Mouse (Mus musculus): ENCODE measurements around the gene Dcp1a. TPM values are rescaled to one million over a fixed set of nuclear protein-coding genes. Genes with fewer than 3 reads are reported as not detected.
A peak's percentile ranks its signal among the peaks of the same experiment; 100 is the strongest.

Dcp1a gene
- polyA plus RNA-seq, 1 experiment from 2014 or later: 5.2 TPM

- H3K4me1 ChIP-seq (replicated peaks; ENCODE audit: control insufficient read depth, insufficient read depth): no peaks in the 10 kb centered on the region
- no peaks in the 10 kb centered on the region for H3K27me3 ChIP-seq (ENCODE audit: control insufficient read depth, insufficient read depth, low read length)
- H3K9ac ChIP-seq (ENCODE audit: low read length): no peak overlapping the region
- no peak overlapping the region for H3K4me3 ChIP-seq (ENCODE audit: low read depth, low read length)
- H3K9me3 ChIP-seq (ENCODE audit: control insufficient read depth, low read length): no peaks in the 10 kb centered on the region
- TF ChIP-seq CTCF (IDR thresholded peaks at IDR 0.05; ENCODE audit: low read depth) (no peak), EP300 (optimal IDR thresholded peaks at IDR 0.05) (no peak)
- 93% methylated on average over 5 of the region's 5 CpGs for WGBS
- H3K36me3 ChIP-seq (ENCODE audit: control insufficient read depth, insufficient read depth, low read length): peaks cover 16% of the 10 kb centered on the region
- no peak overlapping the region for H3K4me2 ChIP-seq (replicated peaks; ENCODE audit: low read depth)
- DNase-seq (ENCODE audit: low spot score): no peak
- no peak for ATAC-seq (ENCODE audit: low FRiP score, low TSS enrichment)
- H3K27ac ChIP-seq (replicated peaks): no peak overlapping the region
These were observed 25.7 kb downstream of the Dcp1a start for GRCm38 (mm10) chr14:30504990-30505389.

DNA sequence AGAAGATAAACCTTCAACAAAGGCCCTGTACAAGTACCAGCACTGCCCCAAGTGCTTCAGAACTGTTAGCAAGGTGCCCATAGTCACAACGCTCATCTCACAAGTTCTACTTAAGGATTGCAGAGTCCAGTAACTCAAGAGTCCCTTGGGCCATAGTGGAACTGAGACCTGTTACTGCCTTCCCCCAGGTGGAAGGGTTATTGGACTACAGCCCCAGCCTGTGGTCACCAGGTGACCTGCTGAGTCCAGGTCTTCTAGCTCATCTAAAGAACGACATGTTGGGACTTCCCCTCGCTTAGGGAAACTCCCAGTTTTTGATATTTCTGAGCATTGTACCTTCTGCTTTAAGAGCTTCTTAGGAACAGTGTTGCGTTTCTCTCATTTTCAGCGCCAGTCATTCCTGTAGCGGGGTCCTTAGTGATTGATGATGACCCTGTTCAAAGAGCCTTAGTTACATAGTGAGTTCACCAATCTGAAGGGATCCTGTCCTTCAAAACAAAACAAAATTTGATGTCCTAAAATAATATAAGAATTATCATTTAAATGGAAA is 31.0 kb downstream of the Dcp1a start:
- H3K9me3 ChIP-seq (ENCODE audit: control insufficient read depth, low read length): no peaks in the 10 kb centered on the region
- no peak overlapping the region for H3K4me3 ChIP-seq (ENCODE audit: low read depth, low read length)
- peaks cover 24% of the 10 kb centered on the region for H3K36me3 ChIP-seq (ENCODE audit: control insufficient read depth, insufficient read depth, low read length)
- DNase-seq (ENCODE audit: low spot score) (no peak), ATAC-seq (ENCODE audit: low FRiP score, low TSS enrichment) (no peak)
- no peak overlapping the region for H3K27ac ChIP-seq (replicated peaks)
- H3K27me3 ChIP-seq (ENCODE audit: control insufficient read depth, insufficient read depth, low read length): no peaks in the 10 kb centered on the region
- H3K9ac ChIP-seq (ENCODE audit: low read length): no peak overlapping the region
- H3K4me1 ChIP-seq (replicated peaks; ENCODE audit: control insufficient read depth, insufficient read depth): no peaks in the 10 kb centered on the region
- WGBS: 88% methylated on average over 6 of the region's 6 CpGs
- H3K4me2 ChIP-seq (replicated peaks; ENCODE audit: low read depth): no peak overlapping the region
- no peak for TF ChIP-seq EP300 (optimal IDR thresholded peaks at IDR 0.05)
- TF ChIP-seq CTCF (IDR thresholded peaks at IDR 0.05; ENCODE audit: low read depth): no peak

- 72% methylated on average over 5 of the region's 5 CpGs for WGBS
- DNase-seq (ENCODE audit: low spot score) (no peak), ATAC-seq (ENCODE audit: low FRiP score, low TSS enrichment) (no peak)
- peaks cover 11% of the 10 kb centered on the region for H3K36me3 ChIP-seq (ENCODE audit: control insufficient read depth, insufficient read depth, low read length)
- TF ChIP-seq CTCF (IDR thresholded peaks at IDR 0.05; ENCODE audit: low read depth): no peak
- TF ChIP-seq EP300 (optimal IDR thresholded peaks at IDR 0.05): no peak
- no peak overlapping the region for H3K9ac ChIP-seq (ENCODE audit: low read length)
- H3K4me3 ChIP-seq (ENCODE audit: low read depth, low read length): no peak overlapping the region
- H3K27ac ChIP-seq (replicated peaks): no peak overlapping the region
- no peaks in the 10 kb centered on the region for H3K27me3 ChIP-seq (ENCODE audit: control insufficient read depth, insufficient read depth, low read length)
- no peaks in the 10 kb centered on the region for H3K9me3 ChIP-seq (ENCODE audit: control insufficient read depth, low read length)
- no peaks in the 10 kb centered on the region for H3K4me1 ChIP-seq (replicated peaks; ENCODE audit: control insufficient read depth, insufficient read depth)
- no peak overlapping the region for H3K4me2 ChIP-seq (replicated peaks; ENCODE audit: low read depth)
These were observed 33.6 kb downstream of the Dcp1a start for GRCm38 (mm10) chr14:30512896-30513295.

GRCm38 (mm10) chr14:30515931-30516723 is 36.8 kb downstream of the Dcp1a start:
- TF ChIP-seq CTCF (IDR thresholded peaks at IDR 0.05; ENCODE audit: low read depth) (peak; percentile 81), EP300 (optimal IDR thresholded peaks at IDR 0.05) (no peak)
- 80% methylated on average over 13 of the region's 13 CpGs for WGBS
- DNase-seq (ENCODE audit: low spot score) (no peak), ATAC-seq (ENCODE audit: low FRiP score, low TSS enrichment) (peak; percentile 74)
- Histone ChIP-seq H3K36me3 (ENCODE audit: control insufficient read depth, insufficient read depth, low read length) (peaks cover 11% of the 10 kb centered on the region), H3K4me3 (ENCODE audit: low read depth, low read length) (no peak overlapping the region), H3K9me3 (ENCODE audit: control insufficient read depth, low read length) (no peaks in the 10 kb centered on the region), H3K9ac (ENCODE audit: low read length) (no peak overlapping the region), H3K4me1 (replicated peaks; ENCODE audit: control insufficient read depth, insufficient read depth) (no peaks in the 10 kb centered on the region), H3K27ac (replicated peaks) (no peak overlapping the region), H3K4me2 (replicated peaks; ENCODE audit: low read depth) (no peak overlapping the region), H3K27me3 (ENCODE audit: control insufficient read depth, insufficient read depth, low read length) (no peaks in the 10 kb centered on the region)

- peaks cover 30% of the 10 kb centered on the region for H3K36me3 ChIP-seq (ENCODE audit: control insufficient read depth, insufficient read depth, low read length)
These were observed 40.0 kb downstream of the Dcp1a start for GRCm38 (mm10) chr14:30519323-30519722.

DNA sequence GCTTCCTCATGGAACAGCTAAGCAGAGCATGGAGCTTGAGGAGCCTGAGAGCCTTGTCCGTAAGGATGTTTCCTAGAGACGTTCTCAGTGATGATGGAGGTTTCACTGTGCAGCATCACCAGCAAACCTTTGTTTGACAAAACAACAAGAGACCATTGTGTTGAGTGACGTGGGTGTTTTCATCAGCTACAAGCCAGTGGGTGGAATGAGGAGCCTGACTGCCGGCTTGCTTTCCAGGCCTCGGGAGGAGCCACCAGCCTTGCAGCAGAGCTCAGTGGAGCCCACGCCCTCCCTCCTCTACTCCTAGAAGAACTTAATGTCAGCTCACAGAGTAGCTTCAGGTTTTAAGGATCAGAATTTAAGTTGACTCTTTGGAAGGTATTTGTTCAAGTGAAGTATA is 44.0 kb downstream of the Dcp1a start:
- no peak overlapping the region for H3K4me2 ChIP-seq (replicated peaks; ENCODE audit: low read depth)
- H3K27ac ChIP-seq (replicated peaks): no peak overlapping the region
- ATAC-seq (ENCODE audit: low FRiP score, low TSS enrichment) (no peak), DNase-seq (ENCODE audit: low spot score) (no peak)
- no peaks in the 10 kb centered on the region for H3K4me1 ChIP-seq (replicated peaks; ENCODE audit: control insufficient read depth, insufficient read depth)
- WGBS: 78% methylated on average over 6 of the region's 6 CpGs
- H3K9me3 ChIP-seq (ENCODE audit: control insufficient read depth, low read length): no peaks in the 10 kb centered on the region
- H3K27me3 ChIP-seq (ENCODE audit: control insufficient read depth, insufficient read depth, low read length): no peaks in the 10 kb centered on the region
- no peak overlapping the region for H3K4me3 ChIP-seq (ENCODE audit: low read depth, low read length)
- TF ChIP-seq EP300 (optimal IDR thresholded peaks at IDR 0.05): no peak
- TF ChIP-seq CTCF (IDR thresholded peaks at IDR 0.05; ENCODE audit: low read depth): no peak
- peaks cover 38% of the 10 kb centered on the region for H3K36me3 ChIP-seq (ENCODE audit: control insufficient read depth, insufficient read depth, low read length)
- H3K9ac ChIP-seq (ENCODE audit: low read length): no peak overlapping the region

More at GRCm38 (mm10) chr14:30519323-30519722, 40.0 kb downstream of the Dcp1a start:
- no peaks in the 10 kb centered on the region for H3K9me3 ChIP-seq (ENCODE audit: control insufficient read depth, low read length)
- DNase-seq (ENCODE audit: low spot score) (no peak), ATAC-seq (ENCODE audit: low FRiP score, low TSS enrichment) (no peak)
- H3K9ac ChIP-seq (ENCODE audit: low read length): no peak overlapping the region
- no peak overlapping the region for H3K4me2 ChIP-seq (replicated peaks; ENCODE audit: low read depth)
- no peaks in the 10 kb centered on the region for H3K27me3 ChIP-seq (ENCODE audit: control insufficient read depth, insufficient read depth, low read length)
- 89% methylated on average over 5 of the region's 5 CpGs for WGBS
- TF ChIP-seq CTCF (IDR thresholded peaks at IDR 0.05; ENCODE audit: low read depth): no peak
- TF ChIP-seq EP300 (optimal IDR thresholded peaks at IDR 0.05): no peak
- no peak overlapping the region for H3K4me3 ChIP-seq (ENCODE audit: low read depth, low read length)
- H3K4me1 ChIP-seq (replicated peaks; ENCODE audit: control insufficient read depth, insufficient read depth): no peaks in the 10 kb centered on the region
- no peak overlapping the region for H3K27ac ChIP-seq (replicated peaks)
